Mouse (Mus musculus) liver, postnatal 0 days (tissue): ENCODE measurements at regions not wholly inside any gene's neighbourhood (a gene's known extent, or its start where the extent isn't known, plus 50 kb on each side); places are given as distances from the start of the nearest gene placed in this dataset.

Experiments used
- ATAC-seq: fragments of 200-750 bp; cut with Nextera tagmentation; 2 replicates; pipeline ENCODE4 v1.8.0; 2017; ENCODE audit warnings: mild to moderate bottlenecking, moderate library complexity
- DNase-seq: peaks from one replicate; pipeline ENCODE4 v3.0.0-alpha.2; 2016
- H3K27ac ChIP-seq: fragments of 300-500 bp; sonication (generic); 2 replicates; pipeline ENCODE4 v1.5.1; 2014; ENCODE audit warnings: antibody characterized with exemption, moderate library complexity, mild to moderate bottlenecking, low read depth
- H3K27me3 ChIP-seq: fragments of 300-500 bp; sonication (generic); 2 replicates; pipeline ENCODE4 v1.6.1; 2014; ENCODE audit warnings: low read length, control low read depth, mixed read lengths; ENCODE audit not compliant: insufficient read depth
- H3K36me3 ChIP-seq: fragments of 300-500 bp; sonication (generic); replicated peaks from 2 replicates; pipeline ENCODE4 v1.6.1; 2014; ENCODE audit warnings: mild to moderate bottlenecking, control low read depth, low read length, moderate library complexity, mixed read lengths; ENCODE audit not compliant: insufficient read depth
- H3K4me1 ChIP-seq: fragments of 300-500 bp; sonication (generic); 2 replicates; pipeline ENCODE4 v1.6.1; 2014; ENCODE audit warnings: antibody characterized with exemption, mild to moderate bottlenecking, control low read depth; ENCODE audit not compliant: insufficient read depth
- H3K4me2 ChIP-seq: fragments of 300-500 bp; sonication (generic); 2 replicates; pipeline ENCODE4 v1.6.1; 2014; ENCODE audit warnings: low read depth, mild to moderate bottlenecking, low read length, moderate library complexity, mixed read lengths
- H3K4me3 ChIP-seq: fragments of 300-500 bp; sonication (generic); 2 replicates; pipeline ENCODE4 v1.5.1; 2014; ENCODE audit warnings: low read depth, low read length
- H3K9ac ChIP-seq: fragments of 300-500 bp; sonication (generic); replicated peaks from 2 replicates; pipeline ENCODE4 v1.6.1; 2014; ENCODE audit warnings: mild to moderate bottlenecking, moderate library complexity
- H3K9me3 ChIP-seq: fragments of 300-500 bp; sonication (generic); 2 replicates; pipeline ENCODE4 v1.6.1; 2016; ENCODE audit warnings: mild to moderate bottlenecking, control low read depth, low read length, mixed read lengths
- CTCF ChIP-seq: sonication (generic); IDR thresholded peaks from 2 replicates; pipeline ENCODE4 v1.5.1; 2016; ENCODE audit warnings: antibody characterized with exemption, low read depth
- EP300 ChIP-seq: IDR thresholded peaks from 2 replicates; pipeline ENCODE4 v1.6.1; 2016; ENCODE audit warnings: antibody characterized with exemption, low read depth, mild to moderate bottlenecking
- WGBS: fragments of 180-500 bp; shearing (Covaris S2); extraction: QIAGEN DNeasy Blood & Tissue Kit; methylation state at CpG from one replicate; pipeline ENCODE4 v1.1.7; 2014; ENCODE audit not compliant: insufficient replicate concordance; 5-methylcytosine and 5-hydroxymethylcytosine counted together

GRCm38 (mm10) chr17:15214157-15214685 is 162.5 kb downstream of the Dll1 start:
- no peak overlapping the region for H3K4me3 ChIP-seq
- H3K4me1 ChIP-seq, result no peaks in the 10 kb centered on the region
- H3K27ac ChIP-seq, result no peak overlapping the region
- TF ChIP-seq EP300, result no peak
- TF ChIP-seq CTCF, result no peak
- 75% methylated on average over 1 of the region's 1 CpGs for whole genome bisulfite sequencing
- DNase-seq, result no peak
- no peak overlapping the region for H3K9ac ChIP-seq
- ATAC-seq, result no peak
- H3K36me3 ChIP-seq, result no peaks in the 10 kb centered on the region
- H3K27me3 ChIP-seq, result no peaks in the 10 kb centered on the region
- no peaks in the 10 kb centered on the region for H3K9me3 ChIP-seq
- no peak overlapping the region for H3K4me2 ChIP-seq

- Histone ChIP-seq H3K27ac (no peak overlapping the region), H3K4me3 (no peak overlapping the region), H3K9me3 (no peaks in the 10 kb centered on the region), H3K9ac (no peak overlapping the region), H3K4me2 (no peak overlapping the region), H3K36me3 (no peaks in the 10 kb centered on the region), H3K4me1 (no peaks in the 10 kb centered on the region), H3K27me3 (no peaks in the 10 kb centered on the region)
- WGBS, result 57% methylated on average over 3 of the region's 3 CpGs
- DNase-seq, result no peak
- no peak for ATAC-seq
- TF ChIP-seq CTCF (no peak), EP300 (no peak)
These were observed 167.5 kb upstream of the Gm3448 start for GRCm38 (mm10) chr17:15208808-15209173.

- Histone ChIP-seq H3K9ac (no peak overlapping the region), H3K27ac (no peak overlapping the region), H3K9me3 (no peaks in the 10 kb centered on the region), H3K36me3 (no peaks in the 10 kb centered on the region), H3K4me1 (no peaks in the 10 kb centered on the region), H3K4me3 (no peak overlapping the region), H3K27me3 (no peaks in the 10 kb centered on the region), H3K4me2 (peak overlapping the region; percentile 32)
- TF ChIP-seq CTCF (no peak), EP300 (no peak)
- ATAC-seq (no peak), DNase-seq (peak; percentile 42)
- WGBS, result 20% methylated on average over 19 of the region's 19 CpGs
These were observed 166.9 kb upstream of the Gm3448 start for GRCm38 (mm10) chr17:15208030-15208807.

DNA sequence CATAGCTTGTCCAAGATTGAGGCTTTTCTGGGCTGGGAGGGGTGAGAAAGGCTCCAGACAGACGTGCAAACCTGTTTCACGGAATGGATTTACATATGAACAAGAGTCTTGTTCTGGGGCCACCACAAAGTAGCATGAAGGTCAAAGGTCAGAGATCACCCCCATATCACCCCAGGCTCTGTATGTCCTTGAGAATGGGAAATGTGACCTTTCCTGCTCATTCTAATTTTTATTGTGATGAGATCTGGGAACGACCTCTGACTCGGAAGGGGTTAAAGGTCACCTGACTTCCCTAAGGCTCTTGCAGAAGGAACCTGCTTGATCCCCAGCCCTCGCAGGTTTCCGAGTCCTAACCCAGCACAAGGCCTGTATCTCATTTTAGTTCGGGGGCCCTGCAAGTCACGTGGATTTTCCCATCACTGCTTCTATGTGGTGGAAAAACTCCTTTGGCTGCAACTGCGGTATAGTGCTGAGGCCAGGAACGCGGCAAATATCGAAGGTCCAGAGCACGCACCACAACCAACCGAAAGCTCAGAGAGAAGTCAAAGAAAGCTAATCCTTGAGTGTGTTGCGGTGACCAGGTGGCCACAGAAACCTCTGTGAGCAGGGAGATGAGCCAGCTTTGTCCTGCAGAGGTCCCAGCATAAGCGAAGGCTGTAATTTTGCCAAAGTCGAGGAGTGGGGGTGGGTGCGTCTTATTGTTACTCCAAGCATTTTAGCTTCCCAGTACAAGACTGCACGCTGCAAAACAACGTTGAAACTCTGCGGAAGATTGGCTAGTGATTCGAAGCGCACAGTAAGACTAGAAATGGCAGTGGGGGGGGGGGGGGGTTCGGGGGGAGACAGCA is 166.1 kb upstream of the Gm3448 start:
- no peak for ATAC-seq
- TF ChIP-seq CTCF (no peak), EP300 (no peak)
- Histone ChIP-seq H3K9me3 (no peaks in the 10 kb centered on the region), H3K9ac (no peak overlapping the region), H3K36me3 (no peaks in the 10 kb centered on the region), H3K4me1 (no peaks in the 10 kb centered on the region), H3K27ac (no peak overlapping the region), H3K4me2 (no peak overlapping the region), H3K27me3 (no peaks in the 10 kb centered on the region), H3K4me3 (no peak overlapping the region)
- WGBS, result 61% methylated on average over 23 of the region's 24 CpGs
- no peak for DNase-seq

DNA sequence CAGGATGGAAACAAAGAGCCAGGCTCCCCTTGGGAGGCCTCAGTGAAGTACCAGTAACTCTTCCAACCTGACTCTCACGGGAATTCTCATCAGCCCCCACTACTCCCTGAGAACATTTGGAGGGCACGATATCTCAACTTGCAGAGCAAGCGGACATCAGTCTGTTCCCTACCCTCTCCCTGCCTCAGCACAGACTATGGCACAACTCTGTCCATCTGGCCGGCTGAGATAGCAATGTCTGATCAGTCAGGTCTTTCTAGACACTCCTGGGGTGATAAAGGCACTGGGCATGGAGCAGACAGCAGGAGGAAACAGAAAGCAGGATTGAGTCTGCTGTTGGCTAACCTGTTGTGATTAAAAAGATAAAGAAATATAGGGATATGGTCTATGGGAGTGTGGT is 164.5 kb upstream of the Gm3448 start:
- no peaks in the 10 kb centered on the region for H3K4me1 ChIP-seq
- H3K27me3 ChIP-seq, result no peaks in the 10 kb centered on the region
- no peak for TF ChIP-seq CTCF
- TF ChIP-seq EP300, result no peak
- H3K27ac ChIP-seq, result no peak overlapping the region
- H3K4me3 ChIP-seq, result no peak overlapping the region
- no peaks in the 10 kb centered on the region for H3K36me3 ChIP-seq
- no peak for DNase-seq
- H3K9me3 ChIP-seq, result no peaks in the 10 kb centered on the region
- no peak overlapping the region for H3K4me2 ChIP-seq
- no peak overlapping the region for H3K9ac ChIP-seq
- 55% methylated on average over 4 of the region's 4 CpGs for WGBS
- 0 out of 2 replicates have a peak, but pooled peaks have one; percentile 21 for ATAC-seq

- H3K4me3 ChIP-seq, result no peak overlapping the region
- DNase-seq (no peak), ATAC-seq (no peak)
- H3K9ac ChIP-seq, result no peak overlapping the region
- H3K27me3 ChIP-seq, result no peaks in the 10 kb centered on the region
- no peaks in the 10 kb centered on the region for H3K4me1 ChIP-seq
- no peaks in the 10 kb centered on the region for H3K9me3 ChIP-seq
- TF ChIP-seq CTCF (no peak), EP300 (no peak)
- WGBS, result 76% methylated on average over 1 of the region's 1 CpGs
- H3K4me2 ChIP-seq, result no peak overlapping the region
- H3K36me3 ChIP-seq, result no peaks in the 10 kb centered on the region
- no peak overlapping the region for H3K27ac ChIP-seq
These were observed 163.2 kb upstream of the Gm3448 start for GRCm38 (mm10) chr17:15204524-15204923.
